ENCODE assay signal across 7 mouse cellular contexts in the genomic region with DNA sequence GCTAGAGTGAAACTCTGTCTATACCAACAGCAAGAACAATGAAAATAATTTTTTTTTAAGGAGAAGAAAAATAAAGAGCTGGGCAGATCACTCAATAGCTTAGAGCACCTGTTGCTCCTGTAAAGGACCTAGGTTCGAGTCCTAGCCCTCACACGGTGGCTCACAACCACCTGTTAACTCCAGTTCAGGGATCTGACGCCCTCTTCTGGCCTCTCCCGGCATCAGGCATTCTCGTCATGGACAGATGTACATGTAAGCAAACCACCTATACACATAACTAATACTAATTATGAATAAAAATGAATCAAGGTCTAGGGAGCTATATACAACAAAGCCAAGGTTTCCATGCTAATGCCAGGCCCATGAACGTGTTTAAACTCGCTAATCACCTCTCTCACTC. TPM values are rescaled to one million over a fixed set of nuclear protein-coding genes. Genes with fewer than 3 reads are reported as not detected.
DNase-seq lines count a peak whose midpoint lies in the region; ATAC-seq lines count a peak whose summit lies in the region.

No protein-coding gene starts in this region.

- 65% methylated on average over 7 of the region's 7 CpGs for WGBS in forebrain, embryonic 11.5 days
- 55% methylated on average over 7 of the region's 7 CpGs for WGBS in liver, embryonic 12.5 days (ENCODE audit: insufficient replicate concordance)

- DNase-seq in 416B (ENCODE audit: low read depth) (peak; percentile 35), A20 (ENCODE audit: low read depth, low spot score) (peak; percentile 48)
- DNase-seq in forebrain, embryonic 11.5 days (ENCODE audit: low spot score) = no peak
- no peak for DNase-seq in adrenal gland, adult 2 months
- DNase-seq in layer of hippocampus, postnatal 14 days (ENCODE audit: low spot score in 2 of 2) = no peak
- DNase-seq in layer of hippocampus, postnatal 10 days (ENCODE audit: low spot score in 2 of 2) = no peak

- ATAC-seq in forebrain, embryonic 11.5 days (replicated peaks; ENCODE audit: low FRiP score) = no peak
- ATAC-seq in liver, embryonic 12.5 days = no peak

- no peaks in the 10 kb centered on the region for H3K27me3 ChIP-seq in forebrain, embryonic 11.5 days (ENCODE audit: control insufficient read depth, insufficient read depth, low read length)
- H3K27me3 ChIP-seq in liver, embryonic 12.5 days (replicated peaks) = no peaks in the 10 kb centered on the region

- H3K36me3 ChIP-seq in forebrain, embryonic 11.5 days (ENCODE audit: control insufficient read depth, insufficient read depth, low read length) = no peaks in the 10 kb centered on the region
- H3K36me3 ChIP-seq in liver, embryonic 12.5 days = peaks cover 44% of the 10 kb centered on the region

- H3K4me3 ChIP-seq in forebrain, embryonic 11.5 days (ENCODE audit: low read depth, low read length) = no peak overlapping the region; the same call in 1 of the 2 replicates
- peak overlapping the region; percentile 96 for H3K4me3 ChIP-seq in liver, embryonic 12.5 days

- peaks cover 8% of the 10 kb centered on the region for H3K4me1 ChIP-seq in forebrain, embryonic 11.5 days (replicated peaks; ENCODE audit: control insufficient read depth, insufficient read depth, low read length)
- peaks cover 37% of the 10 kb centered on the region for H3K4me1 ChIP-seq in liver, embryonic 12.5 days

- no peak overlapping the region for H3K9ac ChIP-seq in forebrain, embryonic 11.5 days (ENCODE audit: low read length)
- peak overlapping the region; percentile 95 for H3K9ac ChIP-seq in liver, embryonic 12.5 days

- H3K4me2 ChIP-seq in forebrain, embryonic 11.5 days (ENCODE audit: low read depth, low read length, severe bottlenecking) = peak overlapping the region; percentile 99
- H3K4me2 ChIP-seq in liver, embryonic 12.5 days = peak overlapping the region; percentile 92

- H3K27ac ChIP-seq in forebrain, embryonic 11.5 days (ENCODE audit: low read depth, low read length) = no peak overlapping the region
- peak overlapping the region; percentile 86 for H3K27ac ChIP-seq in liver, embryonic 12.5 days

- H3K9me3 ChIP-seq in forebrain, embryonic 11.5 days (ENCODE audit: control insufficient read depth, low read length) = no peaks in the 10 kb centered on the region
- H3K9me3 ChIP-seq in liver, embryonic 12.5 days (replicated peaks) = no peaks in the 10 kb centered on the region

RNA-seq across cellular contexts. Expression of a gene that starts 1.2 kb away (rescaled TPM):
- 159 and 165 TPM in 2 replicates for polyA plus RNA-seq in forebrain, embryonic 11.5 days (2014; fragmentation: Nextera tagmentation; extraction: Ambion mirVana)
- 115 and 119 TPM in 2 replicates for polyA plus RNA-seq in liver, embryonic 12.5 days (2016; fragmentation: Nextera tagmentation; extraction: Ambion mirVana)
- 100 to 1,000 TPM; 107 to 160 TPM for total RNA-seq in adrenal gland, adult 2 months (2021)
- 81.6 and 126 TPM in 2 replicates for polyA plus RNA-seq in adrenal gland, adult 2 months (2012; rRNA removed)
- 100 to 1,000 TPM; 182 to 185 TPM for total RNA-seq in layer of hippocampus, postnatal 14 days (2021)
- 100 to 1,000 TPM; 173 to 195 TPM for total RNA-seq in layer of hippocampus, postnatal 10 days (2021)

RNA-seq across cellular contexts. Expression of a gene that starts 15.1 kb away (rescaled TPM):
- 189 and 193 TPM in 2 replicates for polyA plus RNA-seq in forebrain, embryonic 11.5 days (2014; fragmentation: Nextera tagmentation; extraction: Ambion mirVana)
- 263 and 273 TPM in 2 replicates for polyA plus RNA-seq in liver, embryonic 12.5 days (2016; fragmentation: Nextera tagmentation; extraction: Ambion mirVana)
- total RNA-seq in adrenal gland, adult 2 months (2021) = 100 to 1,000 TPM; 129 to 161 TPM
- 31.7 and 45.2 TPM in 2 replicates for polyA plus RNA-seq in adrenal gland, adult 2 months (2012; rRNA removed)
- total RNA-seq in layer of hippocampus, postnatal 14 days (2021) = 100 to 1,000 TPM; 103 to 114 TPM
- total RNA-seq in layer of hippocampus, postnatal 10 days (2021) = 100 to 1,000 TPM in 1 of 2 experiments, 10 to 100 TPM in 1; 96.6 to 106 TPM

RNA-seq across cellular contexts. Expression of a gene that starts 22.0 kb away (rescaled TPM):
- polyA plus RNA-seq in forebrain, embryonic 11.5 days (2014; fragmentation: Nextera tagmentation; extraction: Ambion mirVana) = 179 and 181 TPM in 2 replicates
- 144 and 150 TPM in 2 replicates for polyA plus RNA-seq in liver, embryonic 12.5 days (2016; fragmentation: Nextera tagmentation; extraction: Ambion mirVana)
- 10 to 100 TPM; 68.3 to 84.3 TPM for total RNA-seq in adrenal gland, adult 2 months (2021)
- 380 and 465 TPM in 2 replicates for polyA plus RNA-seq in adrenal gland, adult 2 months (2012; rRNA removed)
- total RNA-seq in layer of hippocampus, postnatal 14 days (2021) = 10 to 100 TPM; 82.2 to 93.7 TPM
- total RNA-seq in layer of hippocampus, postnatal 10 days (2021) = 10 to 100 TPM; 92.7 to 93.1 TPM

RNA-seq across cellular contexts. Expression of a gene that starts 22.1 kb away (rescaled TPM):
- 1.3 and 2.0 TPM in 2 replicates for polyA plus RNA-seq in forebrain, embryonic 11.5 days (2014; fragmentation: Nextera tagmentation; extraction: Ambion mirVana)
- polyA plus RNA-seq in liver, embryonic 12.5 days (2016; fragmentation: Nextera tagmentation; extraction: Ambion mirVana) = 0.74 and 1.3 TPM in 2 replicates
- total RNA-seq in adrenal gland, adult 2 months (2021) = under 1 TPM; 0.32 to 0.38 TPM
- 0.06 and 0.11 TPM in 2 replicates for polyA plus RNA-seq in adrenal gland, adult 2 months (2012; rRNA removed)
- total RNA-seq in layer of hippocampus, postnatal 14 days (2021) = under 1 TPM; 0.33 to 0.46 TPM
- total RNA-seq in layer of hippocampus, postnatal 10 days (2021) = under 1 TPM; 0.37 to 0.56 TPM

RNA-seq across cellular contexts. Expression of a gene that starts 24.0 kb away (rescaled TPM):
- polyA plus RNA-seq in forebrain, embryonic 11.5 days (2014; fragmentation: Nextera tagmentation; extraction: Ambion mirVana) = 2.8 and 3.1 TPM in 2 replicates
- polyA plus RNA-seq in liver, embryonic 12.5 days (2016; fragmentation: Nextera tagmentation; extraction: Ambion mirVana) = 2.2 TPM in 2 replicates
- total RNA-seq in adrenal gland, adult 2 months (2021) = 1 to 10 TPM; 4.9 to 5.5 TPM
- 6.3 and 7.7 TPM in 2 replicates for polyA plus RNA-seq in adrenal gland, adult 2 months (2012; rRNA removed)
- total RNA-seq in layer of hippocampus, postnatal 14 days (2021) = 1 to 10 TPM; 4.8 to 5.4 TPM
- total RNA-seq in layer of hippocampus, postnatal 10 days (2021) = 1 to 10 TPM; 4.8 TPM

Comparison
In these comparisons a context has a peak if more than half of its experiments do, and no peak if none do; other contexts are left out.
1. DNase-seq: peak in 416B (single experiment) and A20 (single experiment); none in forebrain, embryonic 11.5 days (single experiment), adrenal gland, adult 2 months (single experiment), layer of hippocampus, postnatal 14 days (0 of 2) and layer of hippocampus, postnatal 10 days (0 of 2).